Mouse (Mus musculus) bone marrow macrophage, adult 2 months (primary cell): Measurements from ENCODE around the gene Cers6. TPM values are rescaled to one million over a fixed set of nuclear protein-coding genes. Genes with fewer than 3 reads are reported as not detected.

ENCODE experiments used
- H3K27ac ChIP-seq: 2 replicates; pipeline ENCODE4 v1.5.1; 2012; ENCODE audit warnings: low read depth, low read length; ENCODE audit not compliant: insufficient read depth
- H3K4me1 ChIP-seq: 2 replicates; pipeline ENCODE4 v1.6.1; 2012; ENCODE audit warnings: low read length; ENCODE audit not compliant: control insufficient read depth, insufficient read depth
- H3K4me3 ChIP-seq: 2 replicates; pipeline ENCODE4 v1.5.1; 2012; ENCODE audit warnings: mild to moderate bottlenecking, low read length, moderate library complexity; ENCODE audit not compliant: insufficient read depth
- CTCF ChIP-seq: IDR thresholded peaks from 2 replicates; pipeline ENCODE4 v1.5.1; 2012; ENCODE audit warnings: low read depth, mild to moderate bottlenecking, low read length, moderate library complexity
- POLR2A ChIP-seq: IDR thresholded peaks from 2 replicates; pipeline ENCODE4 v1.6.1; 2012; ENCODE audit warnings: mild to moderate bottlenecking, low read depth, low read length, borderline replicate concordance
- polyA plus RNA-seq: library from polyadenylated mRNA; stranded (reverse); fragments of >200 nt; gene quantifications from 2 replicates; pipeline ENCODE4 v1.2.4, GENCODE M21; 2012; ENCODE audit not compliant: missing spikeins, insufficient read depth, insufficient read length

The Cers6 gene
- polyA plus RNA-seq, 1 experiment, result 34.3 TPM

GRCm38 (mm10) chr2:68861721-68862463 lies 651 bp downstream of the Cers6 start:
- peak overlapping the region; percentile 96 for H3K27ac ChIP-seq
- H3K4me3 ChIP-seq, result peak overlapping the region; percentile 98
- TF ChIP-seq CTCF (no peak), POLR2A (no peak)
- H3K4me1 ChIP-seq, result peaks cover 26% of the 10 kb centered on the region

DNA sequence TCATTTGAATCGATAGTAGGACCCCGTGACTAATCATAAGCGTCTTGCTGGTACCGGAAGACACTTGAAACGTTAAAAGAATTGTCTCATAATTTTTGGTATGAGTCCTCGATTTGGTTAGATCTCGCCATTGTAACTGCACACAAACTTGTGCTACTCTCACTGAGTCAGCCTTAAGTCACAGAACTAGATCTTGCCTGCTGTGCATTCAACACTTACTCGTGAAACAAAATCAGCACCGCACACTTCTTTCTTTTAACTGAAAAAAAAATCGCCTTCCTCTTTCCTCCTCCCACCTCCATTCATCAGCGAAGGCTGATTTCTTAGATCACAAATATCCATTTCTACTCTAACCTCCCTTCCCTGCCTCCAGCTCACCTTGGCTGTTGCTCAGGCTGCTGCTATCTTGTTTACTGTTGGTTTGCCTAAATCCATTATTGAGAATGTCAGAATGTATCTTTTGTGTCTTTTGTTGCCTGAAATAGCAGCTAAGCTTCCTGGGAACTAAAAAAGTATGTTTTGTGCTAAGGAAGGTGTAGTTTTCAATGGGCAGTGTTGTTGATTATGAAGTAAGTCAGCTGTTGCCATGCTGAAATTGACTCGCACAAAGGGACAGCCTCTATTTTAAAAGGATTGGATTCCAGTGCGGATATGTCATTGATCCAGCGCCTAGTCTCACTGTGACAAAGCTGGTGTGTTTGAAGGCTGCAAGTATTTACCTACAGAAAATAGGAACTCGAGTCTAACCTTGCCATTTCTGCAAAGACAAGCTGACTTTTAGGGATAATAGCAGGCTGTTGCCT lies 1.4 kb downstream of the Cers6 start:
- Histone ChIP-seq H3K27ac (peak overlapping the region; percentile 96), H3K4me3 (peak overlapping the region; percentile 98)
- no peak for TF ChIP-seq POLR2A
- no peak for TF ChIP-seq CTCF

DNA sequence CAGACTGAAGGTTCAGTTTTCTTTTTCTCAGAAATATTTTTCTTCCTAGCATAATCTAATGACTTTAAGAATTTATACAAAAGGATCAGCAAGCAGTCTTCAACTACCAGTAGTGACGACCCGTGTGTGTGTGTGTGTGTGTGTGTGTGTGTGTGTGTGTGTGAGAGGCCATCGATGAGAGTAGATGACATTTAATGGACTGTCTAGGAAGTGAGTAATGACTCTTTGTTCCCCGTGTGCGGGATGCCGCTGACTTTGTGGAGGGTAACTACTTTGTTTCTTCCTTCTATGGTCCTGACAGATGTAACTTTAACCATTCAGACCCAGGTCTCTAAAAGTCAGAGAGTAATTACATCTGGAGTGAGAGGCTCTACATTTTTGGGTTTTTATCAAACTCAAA lies 2.3 kb downstream of the Cers6 start:
- H3K4me3 ChIP-seq, result peak overlapping the region; percentile 98
- no peak for TF ChIP-seq CTCF
- H3K4me1 ChIP-seq, result peaks cover 33% of the 10 kb centered on the region

More for the DNA sequence above, 1.4 kb downstream of the Cers6 start:
- H3K4me1 ChIP-seq, result peaks cover 31% of the 10 kb centered on the region

DNA sequence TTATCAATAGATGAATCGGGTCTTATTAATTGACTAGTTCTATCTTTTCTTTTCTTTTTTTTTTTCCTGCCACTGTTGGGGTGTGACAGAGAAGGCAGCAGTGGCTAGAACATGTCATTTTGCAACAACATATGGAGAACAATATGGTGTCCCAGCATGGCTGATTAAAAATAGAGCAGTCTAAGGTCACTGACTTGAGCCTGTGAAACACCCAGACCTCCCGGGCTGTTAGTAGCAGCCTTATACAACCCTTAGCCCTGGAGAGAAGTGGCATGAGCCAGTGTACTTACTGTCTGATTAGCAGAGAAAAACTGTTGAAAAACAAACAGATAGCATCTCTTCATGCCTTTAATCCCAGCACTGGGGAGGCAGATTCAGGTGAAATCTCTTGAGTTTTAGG lies 3.1 kb downstream of the Cers6 start:
- TF ChIP-seq POLR2A (no peak), CTCF (no peak)
- Histone ChIP-seq H3K4me3 (no peak overlapping the region), H3K4me1 (peaks cover 33% of the 10 kb centered on the region), H3K27ac (no peak overlapping the region)

More for the DNA sequence above, 2.3 kb downstream of the Cers6 start:
- no peak overlapping the region for H3K27ac ChIP-seq

GRCm38 (mm10) chr2:68867148-68867547 lies 5.9 kb downstream of the Cers6 start:
- no peak overlapping the region for H3K27ac ChIP-seq
- no peak overlapping the region for H3K4me3 ChIP-seq
- H3K4me1 ChIP-seq, result peaks cover 39% of the 10 kb centered on the region
- no peak for TF ChIP-seq POLR2A
- no peak for TF ChIP-seq CTCF

- H3K4me1 ChIP-seq, result peaks cover 63% of the 10 kb centered on the region
- H3K27ac ChIP-seq, result no peak overlapping the region
- no peak overlapping the region for H3K4me3 ChIP-seq
- TF ChIP-seq POLR2A, result no peak
- no peak for TF ChIP-seq CTCF
Measured at GRCm38 (mm10) chr2:68870999-68871780, 9.9 kb downstream of the Cers6 start.

DNA sequence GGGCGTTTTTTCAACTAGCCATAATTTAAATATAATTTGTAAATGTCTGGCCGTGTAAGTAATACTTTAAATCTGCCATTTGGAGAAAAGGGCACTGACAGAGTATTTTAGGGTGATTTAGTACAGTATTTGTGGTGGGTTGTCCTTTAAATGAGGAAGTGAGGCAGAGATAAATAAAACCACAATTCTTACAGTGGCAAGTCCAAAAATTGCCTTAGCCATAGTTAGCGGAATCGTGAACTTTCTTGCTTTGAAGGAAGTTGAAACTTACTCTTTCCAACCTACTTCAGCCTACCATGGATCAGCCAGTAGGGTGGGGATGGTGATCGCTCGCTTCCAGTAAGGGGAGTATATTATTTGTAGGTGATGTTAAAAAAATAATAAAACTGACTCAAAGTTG lies 11.8 kb downstream of the Cers6 start:
- Histone ChIP-seq H3K27ac (peak overlapping the region; percentile 77), H3K4me1 (peaks cover 57% of the 10 kb centered on the region), H3K4me3 (no peak overlapping the region)
- TF ChIP-seq POLR2A (no peak), CTCF (no peak)

GRCm38 (mm10) chr2:68873653-68874441 lies 12.6 kb downstream of the Cers6 start:
- no peak for TF ChIP-seq POLR2A
- no peak for TF ChIP-seq CTCF
- Histone ChIP-seq H3K4me1 (peaks cover 58% of the 10 kb centered on the region), H3K4me3 (no peak overlapping the region), H3K27ac (peak overlapping the region; percentile 77)

DNA sequence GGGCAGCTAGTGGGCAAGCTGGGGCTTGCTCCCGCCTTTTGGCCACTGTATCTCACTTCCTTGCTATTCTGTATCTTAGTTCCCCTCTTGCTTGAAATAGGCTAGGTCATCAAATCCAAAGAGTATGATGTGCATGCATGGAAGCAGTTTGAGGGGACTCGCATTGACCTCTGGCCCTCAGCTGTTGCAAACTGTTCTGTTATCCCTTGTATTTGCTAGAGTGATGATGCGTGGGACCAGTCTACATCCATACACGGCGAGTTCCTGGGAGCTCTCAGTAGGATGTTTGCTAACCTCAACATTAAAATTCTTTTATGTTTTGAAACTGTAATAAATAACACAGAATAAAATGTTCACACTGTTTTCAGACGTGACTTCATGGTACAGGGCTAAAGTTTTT lies 13.3 kb downstream of the Cers6 start:
- Histone ChIP-seq H3K27ac (no peak overlapping the region), H3K4me3 (no peak overlapping the region), H3K4me1 (peaks cover 61% of the 10 kb centered on the region)
- TF ChIP-seq CTCF (no peak), POLR2A (no peak)
